Mouse (Mus musculus): ENCODE results near the gene Teddm2.
A peak's percentile ranks its signal among the peaks of the same experiment; 100 is the strongest.

Gene Teddm2

DNA sequence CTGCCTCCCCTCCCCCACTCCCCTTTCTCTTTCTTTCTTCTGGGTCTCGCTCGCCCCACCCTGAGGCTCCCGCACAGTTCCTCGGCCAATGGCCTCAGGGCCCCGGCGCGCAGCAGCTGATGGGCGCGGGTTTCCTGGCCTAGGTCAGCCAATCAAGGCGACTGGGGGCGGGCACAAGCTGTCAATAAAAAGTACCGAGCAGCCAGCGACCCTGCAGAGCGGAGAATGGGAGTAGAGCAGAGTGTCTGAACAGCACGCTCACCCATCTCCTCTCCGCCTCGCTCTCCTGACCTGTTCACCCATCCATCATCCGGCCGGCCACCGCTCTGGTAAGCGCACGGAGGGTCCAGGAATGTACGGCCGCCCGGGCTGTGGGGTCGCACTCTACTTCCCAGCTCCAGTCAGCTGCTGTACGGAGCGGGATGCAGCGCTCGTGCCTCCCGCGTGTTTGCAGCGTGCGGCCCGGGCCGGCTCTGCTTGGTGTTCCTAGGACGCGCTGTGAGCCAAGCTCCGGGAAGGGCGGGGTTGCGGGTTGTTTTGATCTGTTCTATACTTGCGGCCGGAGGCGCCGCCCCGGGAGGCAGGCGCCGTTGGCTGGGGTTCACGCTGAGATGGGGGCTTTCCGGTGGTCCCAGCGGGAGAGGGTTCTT, at the start of gene Teddm2, which contains the start of gene Glul:
Gene Teddm2 (minus strand): TSS at position 498 of the 650 bp plus-strand sequence.
Gene Glul (plus strand): TSS at position 214 of the 650 bp plus-strand sequence.
- peak; percentile 95 for DNase-seq

DNA sequence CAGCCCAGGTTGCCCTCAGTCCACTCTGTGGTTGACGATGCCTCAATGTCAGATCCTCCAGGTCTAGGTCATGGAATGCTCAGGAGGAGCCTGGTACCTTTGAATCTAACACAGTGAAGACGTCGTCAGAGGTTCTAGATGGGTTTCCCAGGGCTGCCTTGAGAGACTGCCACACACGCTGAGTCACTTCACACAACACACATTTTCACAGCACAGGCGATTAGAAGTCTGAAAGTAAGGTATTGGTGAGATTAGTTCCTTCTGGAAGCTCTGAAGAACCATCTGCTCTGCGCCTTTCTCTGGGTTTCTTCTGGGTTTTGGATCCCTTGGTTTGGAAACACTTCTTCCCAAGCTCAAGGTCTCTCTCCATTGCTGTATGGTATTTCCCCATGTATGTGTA, 47.8 kb upstream of the Teddm2 start:
- no peak for DNase-seq

DNA sequence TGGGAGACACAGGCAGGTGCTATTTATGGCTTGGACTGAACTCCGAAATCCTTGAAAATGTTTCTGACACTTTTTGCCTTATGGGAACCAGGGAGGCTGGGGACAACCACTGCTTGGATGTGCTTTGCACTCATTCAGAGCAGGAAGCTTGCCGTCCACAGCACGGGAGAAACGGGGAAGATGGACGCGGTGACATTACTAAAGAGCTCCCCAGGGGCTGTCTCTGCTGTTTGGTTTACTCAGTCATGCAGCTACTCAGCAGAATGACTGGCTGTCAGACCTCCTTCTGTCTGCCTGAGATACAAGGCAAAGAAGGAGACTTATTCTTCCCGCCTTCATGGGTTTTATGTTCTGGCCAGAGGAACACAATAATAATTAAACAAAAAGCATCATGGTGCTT, 46.9 kb upstream of the Teddm2 start:
- DNase-seq: no peak

DNA sequence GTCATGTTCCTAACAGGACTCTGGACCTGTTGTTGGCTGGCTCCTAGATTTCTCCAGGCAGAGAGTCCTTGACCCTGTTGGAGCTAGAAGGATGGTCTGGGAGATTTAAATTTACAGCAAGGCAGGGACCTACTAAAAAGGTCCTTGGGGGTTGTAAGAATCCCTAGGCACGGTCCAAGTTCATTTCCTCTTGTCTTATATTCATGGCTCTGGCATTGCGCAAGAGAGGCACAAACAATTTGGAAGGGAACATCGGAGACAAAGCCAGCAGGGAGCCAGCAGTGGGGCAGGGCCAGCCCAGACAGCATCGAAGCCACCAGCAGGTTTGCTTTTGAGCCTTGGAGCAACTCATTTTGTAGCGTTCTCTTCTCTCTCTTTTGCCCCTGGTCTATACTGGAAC, 45.2 kb upstream of the Teddm2 start:
- no peak for DNase-seq

DNA sequence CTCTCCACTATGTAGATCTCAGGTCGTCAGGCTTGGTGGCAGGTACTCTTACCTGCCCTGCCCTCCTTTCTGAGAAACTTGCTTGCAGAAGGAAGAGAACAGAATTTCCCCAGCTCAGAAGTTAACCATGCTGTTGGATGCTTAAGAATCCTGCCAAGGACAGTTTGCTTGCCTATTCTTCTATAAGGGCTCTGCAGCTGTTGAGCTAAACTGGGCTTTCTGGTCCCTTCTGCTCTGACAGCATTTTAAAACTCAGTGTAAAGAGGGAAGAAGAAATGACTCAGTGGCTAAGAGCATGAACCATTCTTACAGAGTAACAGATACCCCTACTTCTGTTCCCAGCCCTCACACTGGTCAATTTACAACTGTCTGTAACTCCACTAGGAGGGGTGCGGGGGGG, 41.0 kb upstream of the Teddm2 start:
- no peak for DNase-seq

DNA sequence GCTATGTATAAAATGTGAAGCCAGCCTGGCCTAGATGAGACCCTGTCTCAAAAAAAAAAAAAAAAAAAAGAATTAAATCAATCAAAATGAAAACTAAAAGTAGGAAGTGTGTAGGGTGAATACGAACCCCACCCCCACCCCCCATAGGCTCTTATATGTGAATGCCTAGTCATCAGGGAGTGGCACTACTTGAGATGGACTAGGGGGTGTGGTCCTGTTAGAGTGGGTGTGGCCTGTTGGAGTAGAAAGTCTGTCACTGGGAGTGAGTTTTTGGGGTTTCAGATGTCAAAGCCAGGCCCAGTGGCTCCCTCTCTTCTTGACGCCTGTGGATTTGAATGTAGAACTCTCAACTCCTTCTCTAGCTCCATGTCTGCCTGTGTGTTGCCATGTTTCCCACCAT, 37.0 kb upstream of the Teddm2 start:
- no peak for DNase-seq

DNA sequence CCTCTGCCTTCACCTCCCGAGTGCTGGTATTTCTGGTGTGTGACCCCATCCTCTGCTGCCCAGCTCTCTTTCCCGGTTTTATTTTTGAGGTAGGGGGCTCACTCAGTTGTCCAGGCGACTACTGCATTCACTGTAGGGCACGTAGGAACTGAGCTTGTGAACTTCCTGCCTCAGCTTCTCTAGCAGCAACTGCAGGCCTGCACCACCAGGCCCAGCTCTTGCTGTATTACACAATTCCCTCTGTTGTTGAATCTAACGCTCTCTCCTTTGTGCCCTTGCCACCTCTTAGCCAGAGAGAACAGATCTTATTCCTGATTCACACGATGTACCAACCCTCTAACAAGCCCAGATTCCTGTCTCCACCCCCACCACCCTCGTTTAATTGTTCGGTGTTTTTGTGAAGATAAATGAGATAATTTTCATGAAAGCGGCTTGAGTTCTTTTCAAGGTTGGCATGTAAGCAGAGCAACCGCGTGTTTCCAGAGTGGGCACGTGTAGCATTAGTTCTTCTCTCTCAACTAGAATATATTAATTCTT, 35.9 kb upstream of the Teddm2 start:
- no peak for DNase-seq

DNA sequence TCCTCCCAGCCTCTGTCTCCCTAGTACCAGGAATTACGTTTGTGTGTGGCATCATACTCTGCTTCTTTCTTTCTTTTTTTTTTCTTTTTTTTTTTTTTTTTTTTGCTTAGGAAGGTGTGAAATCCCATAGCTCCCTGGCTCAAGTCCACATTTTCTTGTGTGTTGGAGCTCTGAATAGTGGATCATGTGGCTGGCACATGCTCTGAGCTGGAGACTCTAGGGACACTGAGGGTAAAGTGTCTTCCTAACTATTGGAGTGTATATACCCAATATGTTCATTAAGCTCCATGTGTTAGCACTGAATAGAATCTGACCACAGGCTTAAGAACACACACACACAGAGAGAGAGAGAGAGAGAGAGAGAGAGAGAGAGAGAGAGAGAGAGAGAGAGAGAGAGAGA, 33.7 kb upstream of the Teddm2 start:
- DNase-seq: no peak

DNA sequence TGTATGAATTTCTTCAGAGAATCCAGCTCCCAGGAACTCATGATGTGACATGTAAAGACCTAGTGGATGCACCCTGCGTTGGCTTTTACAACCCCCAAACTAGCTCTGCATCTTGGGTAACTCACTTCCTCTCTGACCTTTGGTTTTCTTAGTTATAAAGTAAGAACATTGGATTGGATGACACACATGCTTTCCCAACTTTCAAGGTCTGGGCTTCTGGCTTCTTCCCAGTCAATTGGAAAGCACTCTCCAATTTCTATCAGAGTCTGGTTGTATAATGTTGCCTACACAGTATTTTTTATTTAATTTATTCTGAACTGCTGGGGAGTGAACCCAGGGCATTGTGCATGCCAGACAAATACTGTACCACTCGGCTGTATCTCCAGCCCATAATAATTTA, 30.4 kb upstream of the Teddm2 start:
- DNase-seq: no peak

DNA sequence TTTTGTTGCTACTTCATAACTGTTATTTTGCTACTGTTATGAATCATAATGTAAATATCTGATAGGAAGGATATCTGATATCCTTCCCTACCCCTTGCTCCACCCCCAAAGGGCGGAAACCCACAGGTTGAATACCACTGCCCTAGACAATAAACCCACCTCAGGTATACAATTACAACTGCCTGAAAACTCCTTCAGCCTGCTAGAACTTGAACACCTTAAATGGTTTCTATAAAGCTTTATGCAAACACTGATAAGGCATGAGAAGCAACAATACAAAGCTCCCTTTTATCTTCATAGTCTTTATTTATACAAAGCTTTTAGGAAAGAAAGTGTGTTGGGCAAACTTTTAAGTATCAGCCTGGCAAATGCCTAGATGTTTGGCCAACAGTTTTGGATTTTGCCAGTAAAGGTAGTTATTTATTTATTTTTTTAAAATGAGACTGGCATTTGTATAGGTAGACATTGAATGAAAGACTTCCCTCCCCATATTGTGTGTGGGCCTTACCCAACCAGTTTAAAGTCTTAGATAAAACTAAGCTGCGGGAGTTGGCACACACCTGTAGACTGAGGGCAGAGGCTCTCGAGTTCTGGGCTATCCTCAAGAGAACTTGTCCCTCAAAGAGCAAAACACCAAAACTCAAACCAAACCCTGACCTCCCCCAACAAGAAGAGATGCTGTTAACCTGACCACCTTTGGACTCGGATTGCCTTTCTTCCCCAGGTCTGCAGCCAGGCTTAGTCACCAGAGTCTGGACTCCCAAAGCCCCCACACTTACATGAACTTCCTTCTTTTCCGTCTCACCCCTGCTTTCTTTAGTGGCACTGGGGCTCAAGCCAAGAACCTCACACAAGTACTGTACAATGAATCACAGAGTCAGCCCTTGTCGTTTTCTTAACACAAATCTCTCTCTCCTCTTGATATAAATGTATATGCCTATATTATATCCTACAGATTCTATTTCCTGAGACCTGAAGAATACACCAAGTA, 24.7 kb upstream of the Teddm2 start:
- no peak for DNase-seq

DNA sequence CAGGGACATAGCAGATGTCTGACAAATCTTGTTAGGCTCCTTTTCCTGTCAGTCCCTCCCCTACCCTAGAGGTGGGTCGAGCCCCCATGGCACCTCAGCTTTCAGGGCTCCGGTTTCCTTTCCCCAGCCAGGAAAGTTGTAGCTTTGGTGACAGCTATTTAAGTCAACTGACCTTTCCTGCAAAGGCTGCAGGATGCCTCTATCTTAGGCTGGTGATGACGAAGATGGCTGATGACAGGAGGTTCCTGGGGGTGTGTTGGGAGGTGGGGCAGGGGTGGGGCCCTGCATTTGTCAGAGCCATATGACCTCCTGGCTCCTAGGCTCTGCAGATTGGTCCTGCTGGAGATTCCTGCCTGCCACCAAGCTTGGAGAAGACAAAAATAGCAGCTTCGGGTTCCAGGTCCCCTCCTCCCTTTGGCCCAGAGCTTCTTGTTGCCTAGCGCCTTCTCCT, 22.6 kb upstream of the Teddm2 start:
- DNase-seq: no peak

DNA sequence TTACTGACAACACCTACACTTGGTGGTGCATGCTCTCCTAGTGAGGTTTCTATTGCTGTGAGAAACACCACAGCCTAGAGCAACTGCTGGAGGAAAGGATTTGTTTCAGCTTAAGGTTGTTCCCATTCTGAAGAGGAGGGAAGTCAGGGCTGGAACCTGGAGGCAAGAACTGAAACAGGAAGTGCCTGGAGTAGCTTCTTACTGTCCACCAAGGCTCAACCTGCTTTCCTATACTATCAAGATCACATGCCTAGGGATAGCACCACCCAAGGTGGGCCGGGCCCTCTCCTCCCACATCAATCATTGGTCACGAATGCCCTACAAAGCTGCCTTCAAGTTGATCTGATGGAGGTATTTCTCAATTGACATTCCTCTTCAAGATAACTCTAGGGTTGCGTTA, 21.6 kb upstream of the Teddm2 start:
- no peak for DNase-seq

DNA sequence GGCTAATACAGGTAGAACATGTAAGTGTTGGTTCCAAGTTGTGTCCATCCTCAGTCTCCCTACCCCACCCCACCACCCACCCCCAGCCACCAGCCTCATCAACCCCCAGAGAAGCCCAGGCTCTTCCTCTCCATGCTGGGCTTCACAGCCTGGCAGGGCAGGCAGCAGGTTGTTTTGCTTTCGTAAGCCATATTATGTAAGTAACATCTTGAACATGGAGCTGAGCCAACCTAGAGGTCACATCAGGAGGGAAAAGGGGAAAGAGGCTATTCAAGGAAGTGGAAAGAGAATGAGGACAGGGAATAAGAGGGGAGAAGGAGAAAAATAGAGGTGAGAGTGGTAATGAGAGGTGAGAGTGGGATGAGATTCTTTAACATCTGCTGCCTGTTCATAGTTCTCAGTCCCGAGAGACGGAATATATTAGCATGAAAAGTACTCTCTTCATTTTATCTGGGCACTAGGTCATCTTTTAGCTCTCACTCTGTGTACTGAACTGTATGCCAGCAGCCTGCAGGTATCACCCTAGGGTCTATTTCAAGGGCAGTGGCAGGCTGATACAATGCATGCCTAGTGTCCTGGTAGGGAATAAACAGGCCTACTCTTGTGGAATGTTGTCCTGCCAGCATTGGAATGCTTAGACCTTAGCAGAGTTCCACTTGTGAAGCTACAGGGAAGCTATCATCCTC, 18.6 kb upstream of the Teddm2 start:
- DNase-seq: no peak

DNA sequence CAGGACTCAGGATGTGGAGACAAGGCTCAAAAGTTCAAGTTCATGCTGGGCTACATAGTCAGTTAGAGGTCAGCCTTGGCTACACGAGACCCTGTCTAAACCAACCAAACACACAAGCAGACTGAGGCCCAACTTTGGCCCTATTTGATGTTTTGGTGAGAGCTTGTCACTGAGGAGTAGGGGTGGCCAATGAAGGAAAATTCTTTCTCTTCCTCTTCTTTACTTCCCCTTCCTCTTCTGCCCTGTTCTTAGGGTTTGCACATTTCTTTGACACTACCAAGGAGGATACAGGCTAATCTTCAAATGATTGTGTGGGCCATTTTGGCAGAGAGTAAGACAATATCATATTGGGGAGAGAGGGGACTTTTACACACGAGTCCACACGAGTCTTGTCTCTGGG, 13.8 kb upstream of the Teddm2 start:
- DNase-seq: no peak

DNA sequence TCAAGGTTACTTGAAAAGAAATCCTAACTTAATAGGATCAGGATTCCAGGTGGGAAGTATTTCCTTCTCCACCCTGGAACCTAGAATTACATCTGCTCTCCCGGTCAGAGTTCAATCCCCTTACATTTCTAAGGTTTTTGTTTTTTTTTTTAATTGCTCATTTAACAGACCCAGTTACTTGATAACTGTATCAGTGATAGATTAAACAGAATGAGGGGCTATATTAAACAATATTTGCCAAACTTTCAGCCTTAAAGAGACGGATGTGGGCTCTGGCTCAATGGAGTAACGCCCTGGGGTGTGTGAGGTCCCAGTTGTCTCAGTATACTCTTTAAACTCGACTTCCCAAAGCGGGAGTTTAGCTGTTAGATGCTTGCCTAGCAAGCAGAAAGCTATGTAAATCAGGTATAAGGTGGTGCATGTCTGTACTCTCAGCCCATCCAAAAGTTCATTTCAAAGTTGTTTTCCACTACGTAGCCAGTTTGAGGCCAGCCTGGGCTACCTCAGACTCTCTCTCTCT, 11.3 kb upstream of the Teddm2 start:
- no peak for DNase-seq

DNA sequence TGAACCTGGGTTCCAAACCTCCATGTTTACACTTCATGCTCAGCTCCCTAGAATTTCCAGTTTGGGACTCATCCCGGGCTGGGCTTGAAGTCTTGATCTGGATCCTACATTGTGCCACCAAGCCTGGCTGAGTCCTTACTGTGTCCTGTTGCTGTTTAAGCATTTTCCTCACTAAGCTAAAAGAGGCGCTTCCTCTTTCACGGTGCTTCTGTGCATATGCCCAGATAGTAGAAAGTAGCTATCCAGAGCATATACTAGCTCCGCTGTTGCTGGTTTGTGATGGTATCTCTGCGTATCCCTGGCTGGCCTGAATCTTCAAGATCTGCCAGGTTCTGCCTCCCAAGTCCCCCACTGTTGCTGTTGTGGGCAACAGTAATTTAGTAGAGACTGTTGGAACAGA, 10.4 kb upstream of the Teddm2 start:
- DNase-seq: no peak

DNA sequence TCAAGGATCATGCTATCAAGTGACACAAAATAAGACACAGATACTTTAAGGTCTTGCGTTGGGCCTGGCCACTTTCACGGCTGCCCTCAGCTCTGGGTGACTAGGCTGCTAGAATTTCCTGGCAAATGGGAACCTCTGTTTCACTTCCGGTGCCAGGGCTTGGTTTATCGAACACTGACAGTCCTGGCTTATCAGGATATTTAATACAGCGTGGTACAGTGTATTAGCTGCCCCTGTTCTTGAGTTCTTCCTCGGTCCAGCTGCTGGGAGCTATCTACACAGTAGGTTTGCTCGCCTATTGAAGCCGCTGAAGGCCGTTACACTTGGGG, 9.9 kb upstream of the Teddm2 start:
- no peak for DNase-seq

DNA sequence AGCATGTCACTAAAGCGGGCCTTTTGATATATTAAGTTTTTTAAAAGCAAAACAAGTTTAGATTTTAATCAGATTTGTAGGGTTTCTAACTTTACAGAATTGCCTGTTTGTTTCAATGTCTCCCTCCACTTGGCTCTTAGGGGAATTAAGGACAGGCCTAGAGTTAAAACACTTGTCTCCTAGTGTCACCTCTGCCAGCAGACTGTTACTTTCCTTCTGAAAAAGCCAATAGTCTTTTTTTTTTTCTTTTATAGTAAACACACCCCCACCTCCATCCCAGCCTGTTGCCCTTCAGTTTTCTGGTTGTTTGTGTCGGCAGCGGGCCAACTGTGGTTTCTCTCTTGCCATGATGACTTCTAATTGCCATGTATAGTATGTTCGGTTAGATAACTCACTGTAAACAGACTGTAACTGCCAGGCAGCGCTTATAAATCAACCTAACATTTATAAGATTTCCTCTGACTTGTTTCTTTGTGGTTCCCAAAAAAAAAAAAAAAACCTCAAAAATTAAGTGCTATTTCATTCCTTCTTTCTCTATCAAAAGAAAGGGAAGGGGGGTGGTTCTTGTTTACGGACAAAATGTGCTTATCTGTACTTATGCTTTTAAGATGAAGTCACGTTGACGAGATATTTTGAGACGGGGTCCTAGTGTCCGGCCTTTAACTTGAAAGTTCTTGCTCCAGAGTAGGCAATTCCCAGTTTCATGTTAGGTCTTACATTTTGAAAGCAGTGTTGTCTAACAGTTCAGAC, 9.4 kb upstream of the Teddm2 start:
- DNase-seq: no peak

DNA sequence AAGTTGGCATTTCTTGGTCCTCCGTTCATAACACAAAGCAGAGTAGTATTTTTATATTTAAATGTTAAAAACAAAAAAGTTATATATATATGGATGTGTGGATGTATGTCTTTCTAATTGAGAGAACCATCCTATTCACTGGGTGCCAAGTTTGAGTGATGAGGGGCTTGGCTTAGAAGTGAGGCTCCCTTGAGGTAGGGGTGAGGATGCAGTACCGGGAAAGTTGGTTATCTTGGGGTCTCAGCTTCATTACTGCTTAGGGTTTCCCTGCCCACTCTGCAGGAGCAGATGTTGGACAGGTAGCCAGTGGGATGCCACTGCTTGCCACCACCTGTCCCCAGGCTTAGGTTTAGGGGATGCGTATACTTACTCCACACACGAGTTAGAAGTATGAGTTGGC, 8.7 kb upstream of the Teddm2 start:
- no peak for DNase-seq

DNA sequence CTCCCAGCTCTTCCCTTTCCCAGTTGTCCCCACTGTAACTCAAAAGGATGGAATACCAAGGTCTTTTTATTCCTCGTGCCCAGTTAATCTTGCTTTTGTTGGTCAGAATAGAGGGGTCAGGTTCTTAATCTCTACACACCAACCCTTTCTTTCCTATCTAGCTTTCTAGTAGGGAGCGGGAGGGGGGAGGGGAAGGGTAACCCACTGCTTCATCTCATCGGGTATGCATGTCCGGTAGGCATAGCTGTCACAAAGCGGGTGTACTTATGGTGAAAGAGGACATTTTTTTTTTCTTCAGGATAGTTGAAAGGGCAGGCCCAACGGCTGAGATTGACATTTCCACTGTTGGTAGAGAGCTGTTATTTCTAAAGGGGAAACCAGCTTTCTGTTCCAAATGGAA, 8.2 kb upstream of the Teddm2 start:
- no peak for DNase-seq

DNA sequence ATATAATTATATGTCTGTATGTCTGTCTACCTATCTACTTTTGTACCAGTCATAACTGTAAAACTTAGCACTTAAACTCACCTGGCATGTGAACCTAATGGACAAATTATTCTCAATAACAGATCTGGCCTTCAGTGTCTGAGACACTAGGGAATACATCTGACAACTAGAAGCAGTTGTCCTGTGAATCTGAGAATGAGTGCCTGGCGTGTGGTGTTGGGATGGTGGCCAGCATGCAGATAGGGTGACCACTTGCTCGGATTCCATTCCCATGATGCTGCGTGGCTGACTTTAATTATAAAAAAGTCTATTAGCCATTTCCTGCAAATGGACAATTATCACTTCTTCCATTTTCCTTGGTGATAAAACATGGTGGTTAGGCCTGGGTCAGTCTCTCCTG, 5.9 kb upstream of the Teddm2 start:
- no peak for DNase-seq

DNA sequence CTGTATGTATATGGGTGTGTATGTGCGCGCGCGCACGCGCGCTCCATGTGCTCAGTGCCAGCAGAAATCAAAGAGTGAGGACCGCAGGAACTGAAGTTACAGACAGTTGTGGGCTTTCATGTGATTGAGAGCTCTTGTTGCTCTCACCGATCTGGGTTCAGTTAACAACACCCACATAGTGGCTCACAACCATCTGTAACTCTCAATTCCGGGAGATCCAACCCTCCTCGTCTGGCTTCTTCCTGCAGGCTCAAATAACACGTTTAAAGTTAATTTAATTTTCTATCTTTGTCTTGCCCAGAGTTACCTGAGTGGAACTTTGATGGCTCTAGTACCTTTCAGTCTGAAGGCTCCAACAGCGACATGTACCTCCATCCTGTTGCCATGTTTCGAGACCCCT, 4.2 kb upstream of the Teddm2 start:
- no peak for DNase-seq

DNA sequence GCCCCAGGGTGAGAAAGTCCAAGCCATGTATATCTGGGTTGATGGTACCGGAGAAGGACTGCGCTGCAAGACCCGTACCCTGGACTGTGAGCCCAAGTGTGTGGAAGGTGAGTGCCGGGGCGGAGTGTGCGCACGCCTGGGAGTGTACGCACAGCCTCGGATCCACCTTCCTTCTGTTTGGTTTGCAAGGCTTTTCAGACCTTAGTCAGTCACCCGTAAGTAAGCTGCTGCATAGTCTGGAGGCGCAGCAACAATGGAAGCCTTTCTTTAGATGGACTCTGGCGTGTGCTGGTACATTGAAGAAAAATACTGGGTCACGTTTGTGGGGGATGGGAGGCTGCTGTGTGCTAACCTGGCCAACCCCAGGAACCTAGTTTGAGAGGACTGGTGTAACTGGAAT, 3.0 kb upstream of the Teddm2 start:
- no peak for DNase-seq

Data from thymus, postnatal 25 days (tissue).